Mouse (Mus musculus) thymus, adult 2 months (tissue): ENCODE measurements around the gene Thra. TPM values are rescaled to one million over a fixed set of nuclear protein-coding genes. Genes with fewer than 3 reads are reported as not detected.

Experiments
- DNase-seq: peaks from one replicate; pipeline ENCODE4 v3.0.0; 2021
- H3K27ac ChIP-seq: fragments of 200-500 bp; 2 replicates; pipeline ENCODE4 v1.5.1; 2012; ENCODE audit warnings: low read length, control low read depth; ENCODE audit not compliant: control insufficient read depth, insufficient read depth
- H3K27me3 ChIP-seq: fragments of 200-500 bp; 2 replicates; pipeline ENCODE4 v1.6.1; 2012; ENCODE audit warnings: mild to moderate bottlenecking, low read length, moderate library complexity, mixed read lengths; ENCODE audit not compliant: control insufficient read depth, insufficient read depth
- H3K36me3 ChIP-seq: fragments of 200-500 bp; 2 replicates; pipeline ENCODE4 v1.6.1; 2012; ENCODE audit warnings: mild to moderate bottlenecking, low read length, moderate library complexity; ENCODE audit not compliant: control insufficient read depth, insufficient read depth
- H3K4me1 ChIP-seq: fragments of 200-500 bp; replicated peaks from 2 replicates; pipeline ENCODE4 v1.6.1; 2012; ENCODE audit warnings: low read length; ENCODE audit not compliant: control insufficient read depth, insufficient read depth
- H3K4me3 ChIP-seq: fragments of 200-500 bp; 2 replicates; pipeline ENCODE4 v1.5.1; 2012; ENCODE audit warnings: mild to moderate bottlenecking, low read length, control low read depth, moderate library complexity; ENCODE audit not compliant: control insufficient read depth, insufficient read depth
- CTCF ChIP-seq: fragments of 200-500 bp; IDR thresholded peaks from 2 replicates; pipeline ENCODE4 v1.5.1; 2012; ENCODE audit warnings: mild to moderate bottlenecking, control low read depth, low read length, moderate library complexity, borderline replicate concordance; ENCODE audit not compliant: control insufficient read depth, poor library complexity, insufficient read depth; ENCODE audit errors: extremely low read depth
- POLR2A ChIP-seq: fragments of 200-500 bp; IDR thresholded peaks from 2 replicates; pipeline ENCODE4 v1.6.1; 2012; ENCODE audit warnings: mild to moderate bottlenecking, low read length, control low read depth, moderate library complexity; ENCODE audit not compliant: control insufficient read depth, poor library complexity, insufficient read depth; ENCODE audit errors: extremely low read depth
- WGBS: fragments of 180-500 bp; shearing (Covaris S2); methylation state at CpG from one replicate; pipeline ENCODE4 v1.1.7; 2018; 5-methylcytosine and 5-hydroxymethylcytosine counted together
- polyA plus RNA-seq: library from polyadenylated mRNA; depleted of rRNA; stranded (reverse); fragments of >200 nt; gene quantifications from 2 replicates; pipeline ENCODE4 v1.2.3, GENCODE M21; 2012

Gene Thra
- polyA plus RNA-seq, 1 experiment: 36.8 TPM

- H3K4me1 ChIP-seq: peaks cover 24% of the 10 kb centered on the region
- WGBS: 5% methylated on average over 18 of the region's 18 CpGs
Observed at GRCm38 (mm10) chr11:98788550-98789218, 48.2 kb downstream of the Thra start.

GRCm38 (mm10) chr11:98789219-98789807 is 48.9 kb downstream of the Thra start:
- no peak for TF ChIP-seq CTCF
- Histone ChIP-seq H3K36me3 (no peaks in the 10 kb centered on the region), H3K4me3 (peak overlapping the region; percentile 49), H3K27me3 (no peaks in the 10 kb centered on the region), H3K27ac (no peak overlapping the region), H3K4me1 (peaks cover 22% of the 10 kb centered on the region)
- DNase-seq: no peak
- WGBS: 1% methylated on average over 25 of the region's 25 CpGs

More at GRCm38 (mm10) chr11:98788550-98789218, 48.2 kb downstream of the Thra start:
- Histone ChIP-seq H3K4me3 (peak overlapping the region; percentile 49), H3K27ac (peak overlapping the region; percentile 61; the same call in 1 of the 2 replicates), H3K36me3 (no peaks in the 10 kb centered on the region), H3K27me3 (no peaks in the 10 kb centered on the region)
- peak; percentile 93 for DNase-seq
- TF ChIP-seq POLR2A: no peak
- TF ChIP-seq CTCF: peak; percentile 68; the same call in 1 of the 2 replicates

GRCm38 (mm10) chr11:98789824-98790223 is 49.4 kb downstream of the Thra start:
- Histone ChIP-seq H3K4me3 (no peak overlapping the region), H3K36me3 (no peaks in the 10 kb centered on the region), H3K27ac (no peak overlapping the region), H3K4me1 (peaks cover 25% of the 10 kb centered on the region), H3K27me3 (no peaks in the 10 kb centered on the region)
- TF ChIP-seq CTCF (no peak), POLR2A (no peak)
- WGBS: 27% methylated on average over 5 of the region's 5 CpGs
- DNase-seq: no peak

- Histone ChIP-seq H3K27me3 (no peaks in the 10 kb centered on the region), H3K27ac (no peak overlapping the region), H3K36me3 (no peaks in the 10 kb centered on the region), H3K4me3 (no peak overlapping the region), H3K4me1 (peaks cover 18% of the 10 kb centered on the region)
- WGBS: 97% methylated on average over 5 of the region's 5 CpGs
- no peak for DNase-seq
- TF ChIP-seq CTCF: no peak
- no peak for TF ChIP-seq POLR2A
Observed at GRCm38 (mm10) chr11:98790631-98791205, 50.3 kb downstream of the Thra start.

- 97% methylated on average over 1 of the region's 1 CpGs for WGBS
- no peak overlapping the region for H3K4me3 ChIP-seq
- no peak overlapping the region for H3K27ac ChIP-seq
- DNase-seq: no peak
- H3K36me3 ChIP-seq: no peaks in the 10 kb centered on the region
- TF ChIP-seq POLR2A (no peak), CTCF (no peak)
- peaks cover 11% of the 10 kb centered on the region for H3K4me1 ChIP-seq
- H3K27me3 ChIP-seq: no peaks in the 10 kb centered on the region
Observed at GRCm38 (mm10) chr11:98791448-98791847, 51.0 kb downstream of the Thra start.

GRCm38 (mm10) chr11:98792081-98792480 is 51.6 kb downstream of the Thra start:
- 83% methylated on average over 4 of the region's 4 CpGs for WGBS
- DNase-seq: no peak
- Histone ChIP-seq H3K27me3 (no peaks in the 10 kb centered on the region), H3K4me3 (no peak overlapping the region), H3K27ac (no peak overlapping the region), H3K36me3 (no peaks in the 10 kb centered on the region), H3K4me1 (peaks cover 11% of the 10 kb centered on the region)
- no peak for TF ChIP-seq POLR2A
- no peak for TF ChIP-seq CTCF
